22 mouse cellular contexts compared by ENCODE assay signal in genomic region chr16:38450707-38451106, GRCm38 (mm10). TPM values are rescaled to one million over a fixed set of nuclear protein-coding genes. Genes with fewer than 3 reads are reported as not detected.
A peak's percentile ranks its signal among the peaks of the same experiment; 100 is the strongest.
DNase-seq lines count a peak whose midpoint lies in the region; ATAC-seq and TF ChIP-seq lines count a peak whose summit lies in the region.
"Had no signal": no experiment of that assay in that cellular context is flagged by ENCODE, and none has a peak within 500 bp of the region (broad histone marks: within the 10 kb centered on the region; RNA-seq: fewer than 3 reads in every experiment).

No protein-coding gene starts in this region.

- H3ac ChIP-seq in myocyte (ENCODE audit: control insufficient read depth, insufficient read length): no peak overlapping the region

- peaks cover 64% of the 10 kb centered on the region for H3K4me1 ChIP-seq in megakaryocyte, embryonic 14.5 days
- peaks cover 46% of the 10 kb centered on the region for H3K4me1 ChIP-seq in liver, embryonic 13.5 days (replicated peaks)

- peaks cover 57% of the 10 kb centered on the region for H3K36me3 ChIP-seq in megakaryocyte, embryonic 14.5 days (replicated peaks; ENCODE audit: low read length)
- peaks cover 35% of the 10 kb centered on the region for H3K36me3 ChIP-seq in liver, embryonic 13.5 days
- peaks cover 48% of the 10 kb centered on the region for H3K36me3 ChIP-seq in myocyte (ENCODE audit: control insufficient read depth, insufficient read depth)

- H3K4me3 ChIP-seq in megakaryocyte, embryonic 14.5 days (replicated peaks): peak overlapping the region; percentile 1
- H3K4me3 ChIP-seq in liver, embryonic 13.5 days (replicated peaks): no peak overlapping the region
- peak overlapping the region; percentile 82 for H3K4me3 ChIP-seq in myocyte

- TF ChIP-seq POLR2A in myocyte (IDR thresholded peaks at IDR 0.05; ENCODE audit: insufficient read length, low read depth): no peak

- WGBS in liver, embryonic 13.5 days (ENCODE audit: insufficient replicate concordance): 70% methylated on average over 7 of the region's 7 CpGs

- peak overlapping the region; percentile 50; the same call in 1 of the 2 replicates for H3K27ac ChIP-seq in liver, embryonic 13.5 days
- H3K27ac ChIP-seq: forebrain, embryonic 13.5 days; heart, embryonic 15.5 days; hindbrain, embryonic 14.5 days had no signal

- H3K4me2 ChIP-seq in liver, embryonic 13.5 days: no peak overlapping the region
- H3K4me2 ChIP-seq in myocyte (ENCODE audit: low read depth): no peak overlapping the region

- no peak overlapping the region for H3K9ac ChIP-seq in liver, embryonic 13.5 days
- H3K9ac ChIP-seq: forebrain, postnatal 0 days; heart, embryonic 15.5 days had no signal

- peaks cover 2% of the 10 kb centered on the region; the same call in 1 of the 2 replicates for H3K9me3 ChIP-seq in megakaryocyte, embryonic 14.5 days
- no peaks in the 10 kb centered on the region for H3K9me3 ChIP-seq in liver, embryonic 13.5 days (replicated peaks)
- H3K9me3 ChIP-seq: forebrain, embryonic 13.5 days; heart, embryonic 15.5 days had no signal

- no peak for ATAC-seq in megakaryocyte, adult 5-6 weeks (ENCODE audit: poor library complexity, severe bottlenecking)
- no peak for ATAC-seq in liver, embryonic 13.5 days (ENCODE audit: low read depth)
- ATAC-seq: CD4-positive, CD25-positive, alpha-beta regulatory T cell, adult 4 months; forebrain, embryonic 13.5 days; forebrain, postnatal 0 days had no signal

- peaks cover 19% of the 10 kb centered on the region for H3K79me2 ChIP-seq in myocyte (ENCODE audit: control insufficient read depth, insufficient read depth)

- peak; percentile 88 for DNase-seq in heart, adult 11 months
- no peak for DNase-seq in heart, adult 8-10 months (ENCODE audit: low spot score)
- DNase-seq in liver, embryonic 13.5 days: no peak
- no peak for DNase-seq in frontal cortex, adult 2 months (ENCODE audit: extremely low spot score in 1 of 2, low spot score in 1 of 2)
- no peak for DNase-seq in spleen, adult 18-20 months
- DNase-seq: adrenal gland, adult 2 months; adrenal gland, postnatal 25 days; B cell, adult 2 months; cerebellum, adult 9-11 months; cerebellum, postnatal 36 days; forebrain, postnatal 0 days; gastrocnemius, postnatal 36 days; heart, adult 18-20 months; heart, postnatal 14 days had no signal

- no peaks in the 10 kb centered on the region for H3K27me3 ChIP-seq in megakaryocyte, embryonic 14.5 days (replicated peaks)
- no peaks in the 10 kb centered on the region for H3K27me3 ChIP-seq in liver, embryonic 13.5 days
- H3K27me3 ChIP-seq in myocyte (ENCODE audit: control insufficient read depth, insufficient read depth, insufficient read length): no peaks in the 10 kb centered on the region
- H3K27me3 ChIP-seq: forebrain, embryonic 13.5 days; heart, embryonic 15.5 days had no signal

TF ChIP-seq in myocyte, 11 proteins besides CTCF, POLR2A, EP300 and RAD21:
- TF ChIP-seq MYOD1 (IDR thresholded peaks at IDR 0.05; ENCODE audit: control insufficient read depth in 1 of 3, insufficient read length in 2 of 3, low read depth in 2 of 3): no peak
- no peak for TF ChIP-seq MAX (IDR thresholded peaks at IDR 0.05; ENCODE audit: low read depth)
- no peak for TF ChIP-seq MYOG (IDR thresholded peaks at IDR 0.05; ENCODE audit: control insufficient read depth in 1 of 3, insufficient read depth in 1 of 3, insufficient read length in 2 of 3, low read depth in 2 of 3)
- no peak for TF ChIP-seq USF1 (IDR thresholded peaks at IDR 0.05; ENCODE audit: low read depth)
- no peak for TF ChIP-seq TCF3 (IDR thresholded peaks at IDR 0.05; ENCODE audit: insufficient read length, low read depth)
- no peak for TF ChIP-seq E2F4 (IDR thresholded peaks at IDR 0.05; ENCODE audit: insufficient read depth)
- no peak for TF ChIP-seq REST (IDR thresholded peaks at IDR 0.05; ENCODE audit: insufficient read depth, insufficient read length)
- no peak for TF ChIP-seq CEBPB (IDR thresholded peaks at IDR 0.05; ENCODE audit: insufficient read depth, poor library complexity, severe bottlenecking)
- no peak for TF ChIP-seq TCF12 (IDR thresholded peaks at IDR 0.05; ENCODE audit: insufficient read depth, poor library complexity, severe bottlenecking)
- no peak for TF ChIP-seq POLR2AphosphoS2 (IDR thresholded peaks at IDR 0.05; ENCODE audit: insufficient read length, low read depth)
- no peak for TF ChIP-seq SRF (IDR thresholded peaks at IDR 0.05; ENCODE audit: control insufficient read depth, insufficient read length, low read depth)

RNA-seq across cellular contexts. Expression of gene Adprh, which starts 1.8 kb away (rescaled TPM):
- total RNA-seq in heart, adult 8-10 months (2022): 10 to 100 TPM; 23.8 to 24.8 (median 24.0) TPM
- polyA plus RNA-seq in megakaryocyte, embryonic 14.5 days (2012; ENCODE audit: insufficient read depth, low replicate concordance): 423 and 659 TPM in 2 replicates
- 30.6 and 30.9 TPM in 2 replicates for total RNA-seq in megakaryocyte, adult 5-6 weeks (2015)
- total RNA-seq in megakaryocyte, adult 5-6 weeks (2017): 18.3 and 19.2 TPM in 2 replicates
- polyA plus RNA-seq in liver, embryonic 13.5 days (2015; fragmentation: Nextera tagmentation; extraction: Ambion mirVana): 38.1 and 41.2 TPM in 2 replicates
- 124 TPM for polyA plus RNA-seq in myocyte (2012; fragmentation: generic; extraction: Trizol)
- 59.6 and 61.6 TPM in 2 replicates for polyA plus RNA-seq in frontal cortex, adult 2 months (2012; rRNA removed)

RNA-seq across cellular contexts. Expression of gene Cd80, which starts 4.7 kb away (rescaled TPM):
- 1 to 10 TPM in 1 of 4 experiments, under 1 TPM in 3; 0.54 to 1.3 (median 0.77) TPM for total RNA-seq in heart, adult 8-10 months (2022)
- 0.17 TPM in 1 of 2 replicates, not detected in the other for polyA plus RNA-seq in megakaryocyte, embryonic 14.5 days (2012; ENCODE audit: insufficient read depth, low replicate concordance)
- 6.5 and 10.4 TPM in 2 replicates for total RNA-seq in megakaryocyte, adult 5-6 weeks (2015)
- 3.0 and 4.0 TPM in 2 replicates for total RNA-seq in megakaryocyte, adult 5-6 weeks (2017)
- 0.08 and 0.16 TPM in 2 replicates for polyA plus RNA-seq in liver, embryonic 13.5 days (2015; fragmentation: Nextera tagmentation; extraction: Ambion mirVana)
- 27.1 TPM for polyA plus RNA-seq in myocyte (2012; fragmentation: generic; extraction: Trizol)
- 0.48 TPM in 2 replicates for polyA plus RNA-seq in frontal cortex, adult 2 months (2012; rRNA removed)
- total RNA-seq: hematopoietic stem cell, adult 5-6 weeks had no signal
- polyA plus RNA-seq: adrenal gland, adult 2 months had no signal

RNA-seq across cellular contexts. Expression of gene Pla1a, which starts 17.8 kb away (rescaled TPM):
- 10 to 100 TPM in 3 of 4 experiments, 1 to 10 TPM in 1; 5.9 to 12.0 (median 10.6) TPM for total RNA-seq in heart, adult 8-10 months (2022)
- polyA plus RNA-seq in megakaryocyte, embryonic 14.5 days (2012; ENCODE audit: insufficient read depth, low replicate concordance): not detected in 2 replicates
- total RNA-seq in megakaryocyte, adult 5-6 weeks (2015): 0.38 TPM in 1 of 2 replicates, not detected in the other
- not detected in 2 replicates for total RNA-seq in megakaryocyte, adult 5-6 weeks (2017)
- 8.4 and 9.2 TPM in 2 replicates for polyA plus RNA-seq in liver, embryonic 13.5 days (2015; fragmentation: Nextera tagmentation; extraction: Ambion mirVana)
- polyA plus RNA-seq in myocyte (2012; fragmentation: generic; extraction: Trizol): 13.9 TPM
- 1.8 and 2.4 TPM in 2 replicates for polyA plus RNA-seq in frontal cortex, adult 2 months (2012; rRNA removed)
- total RNA-seq: hematopoietic stem cell, adult 5-6 weeks had no signal

Comparison
In these comparisons a context has a peak if more than half of its experiments do, and no peak if none do; other contexts are left out.
1. RNA of gene Cd80, which starts 4.7 kb away (polyA plus RNA-seq): 27.1 TPM in myocyte (single experiment); 0.48 TPM in frontal cortex, adult 2 months, 0.17 TPM in megakaryocyte, embryonic 14.5 days and 0.08 to 0.16 TPM in liver, embryonic 13.5 days; every median in the first group is over 10 times any median in the second.